Comparison of ENCODE assay signal across 35 mouse cellular contexts in genomic region chr8:73029787-73030186, GRCm38 (mm10).
"Had no signal": no experiment of that assay in that cellular context is flagged by ENCODE, and none has a peak within 500 bp of the region (broad histone marks: within the 10 kb centered on the region; RNA-seq: fewer than 3 reads in every experiment).

No protein-coding gene starts in this region.

- H3K4me2 ChIP-seq: heart, embryonic 11.5 days; heart, embryonic 12.5 days; heart, embryonic 13.5 days; heart, embryonic 15.5 days; hindbrain, embryonic 12.5 days; hindbrain, embryonic 13.5 days; hindbrain, embryonic 14.5 days; hindbrain, embryonic 15.5 days; intestine, embryonic 15.5 days; kidney, embryonic 15.5 days had no signal

- H3K9me3 ChIP-seq: heart, embryonic 12.5 days; heart, embryonic 13.5 days; heart, embryonic 15.5 days; hindbrain, embryonic 10.5 days; hindbrain, embryonic 12.5 days; hindbrain, embryonic 13.5 days; hindbrain, embryonic 15.5 days; intestine, embryonic 15.5 days; kidney, embryonic 15.5 days had no signal

- H3K27ac ChIP-seq: heart, embryonic 13.5 days; heart, embryonic 15.5 days; hindbrain, embryonic 10.5 days; hindbrain, embryonic 12.5 days; hindbrain, embryonic 13.5 days; hindbrain, embryonic 14.5 days; hindbrain, embryonic 15.5 days; hindbrain, postnatal 0 days; intestine, embryonic 15.5 days; kidney, embryonic 15.5 days; kidney, postnatal 0 days; layer of hippocampus, adult 2 months; left cerebral cortex, adult 2 months had no signal

- ATAC-seq: hindbrain, embryonic 16.5 days; hindbrain, postnatal 0 days; inflammation-experienced regulatory T-cells, adult 6 months; intestine, embryonic 15.5 days; intestine, embryonic 16.5 days; intestine, postnatal 0 days had no signal

- H3K9ac ChIP-seq: heart, embryonic 12.5 days; heart, embryonic 13.5 days; heart, embryonic 15.5 days; hindbrain, embryonic 12.5 days; hindbrain, embryonic 13.5 days; hindbrain, embryonic 14.5 days; hindbrain, embryonic 15.5 days; intestine, embryonic 15.5 days; kidney, embryonic 15.5 days had no signal

- H3K27me3 ChIP-seq: heart, embryonic 12.5 days; heart, embryonic 13.5 days; heart, embryonic 15.5 days; hindbrain, embryonic 12.5 days; hindbrain, embryonic 13.5 days; hindbrain, embryonic 15.5 days; intestine, embryonic 15.5 days; kidney, embryonic 15.5 days had no signal

- H3K4me3 ChIP-seq: heart, embryonic 12.5 days; heart, embryonic 13.5 days; heart, embryonic 15.5 days; hindbrain, embryonic 10.5 days; hindbrain, embryonic 12.5 days; hindbrain, embryonic 13.5 days; hindbrain, embryonic 15.5 days; intestine, embryonic 15.5 days; kidney, embryonic 15.5 days; layer of hippocampus, adult 2 months; left cerebral cortex, adult 2 months had no signal

- DNase-seq: heart, postnatal 10 days; heart, postnatal 14 days; heart, postnatal 36 days; heart, postnatal 4 days; kidney, adult 11 months; kidney, adult 18-20 months; kidney, adult 2 months; kidney, adult 8-10 months; kidney, adult 9 months; kidney, postnatal 10 days; kidney, postnatal 14 days; kidney, postnatal 25 days; kidney, postnatal 36 days; kidney, postnatal 4 days; layer of hippocampus, adult 9-11 months; layer of hippocampus, postnatal 36 days had no signal

- H3K4me1 ChIP-seq: hindbrain, embryonic 10.5 days; hindbrain, embryonic 12.5 days; hindbrain, embryonic 13.5 days; hindbrain, embryonic 15.5 days; intestine, embryonic 15.5 days; kidney, embryonic 15.5 days had no signal

- H3K36me3 ChIP-seq: heart, embryonic 12.5 days; heart, embryonic 13.5 days; heart, embryonic 15.5 days; hindbrain, embryonic 10.5 days; hindbrain, embryonic 12.5 days; hindbrain, embryonic 13.5 days; hindbrain, embryonic 15.5 days; intestine, embryonic 15.5 days; kidney, embryonic 15.5 days had no signal
